Mouse (Mus musculus): ENCODE measurements around the gene Rplp2.
"Not testable (repeated sequence)": the region's sequence is repeated elsewhere in the genome, so short reads cannot be mapped to it uniquely, and the experiment has no call there.

Rplp2 gene

DNA sequence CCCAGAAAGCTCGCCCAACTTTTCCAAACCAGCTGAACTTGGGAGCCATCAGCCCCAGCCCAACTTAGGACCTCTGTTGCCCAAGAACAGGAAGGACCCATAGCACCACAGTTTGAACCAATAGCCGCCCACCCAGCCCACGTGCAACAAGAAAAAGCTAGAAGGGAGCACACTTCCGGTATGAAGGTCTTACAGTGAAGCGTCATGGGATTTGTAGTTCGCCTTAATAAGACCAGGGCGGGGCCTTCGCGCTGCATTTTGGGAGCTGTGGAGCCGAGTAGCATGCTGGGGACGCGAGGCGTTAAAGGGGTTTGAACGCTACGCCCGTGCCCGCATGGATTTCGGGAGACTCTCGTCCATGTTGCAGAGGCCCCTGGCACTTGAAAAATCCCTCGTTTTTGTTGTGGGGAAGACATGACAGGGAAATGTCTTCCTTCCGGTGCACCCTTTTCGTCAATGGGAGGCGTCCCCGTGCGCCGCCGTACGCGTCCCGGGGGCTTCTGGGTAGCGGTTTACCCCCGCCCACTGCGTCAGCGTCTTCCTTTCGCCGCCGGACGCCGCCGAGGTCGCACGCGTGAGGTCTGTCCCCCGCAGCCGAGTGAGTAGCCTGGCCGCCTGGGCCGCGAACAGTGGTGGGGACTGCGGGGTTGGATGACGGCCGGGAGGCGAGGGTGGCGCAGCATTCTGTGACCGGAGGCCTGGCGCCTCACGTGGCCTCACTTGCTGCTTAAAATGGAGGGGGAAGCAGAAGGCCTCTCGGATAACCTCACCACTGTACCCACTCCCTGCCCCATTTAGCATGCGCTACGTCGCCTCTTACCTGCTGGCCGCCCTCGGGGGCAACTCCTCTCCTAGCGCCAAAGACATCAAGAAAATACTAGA, at the start of gene Rplp2:
Gene Rplp2, plus strand, starts transcription at position 261 of the 882 bp plus-strand sequence.
- DNase-seq (ENCODE audit: low spot score), result peak; percentile 90

DNA sequence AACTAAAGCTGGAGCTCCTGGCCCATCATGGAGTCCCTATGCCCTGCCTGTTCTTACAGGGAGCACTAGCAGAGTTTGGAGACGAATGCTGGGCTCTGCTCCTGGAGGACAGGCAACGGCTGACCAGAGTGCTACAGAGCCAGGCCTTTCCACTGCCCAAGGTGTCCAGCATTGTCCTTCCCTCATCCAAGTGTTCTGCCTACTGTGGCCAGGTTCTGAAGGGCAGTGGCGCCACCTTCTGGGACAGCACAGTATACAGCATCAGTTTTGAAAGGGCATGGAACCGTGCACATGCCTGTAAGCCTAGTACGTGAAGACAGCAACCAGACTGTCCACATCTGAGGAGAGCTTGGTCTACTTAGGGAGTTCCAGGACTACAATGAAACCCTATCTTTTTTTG, 43.9 kb upstream of the Rplp2 start:
- no peak for DNase-seq (ENCODE audit: low spot score)

DNA sequence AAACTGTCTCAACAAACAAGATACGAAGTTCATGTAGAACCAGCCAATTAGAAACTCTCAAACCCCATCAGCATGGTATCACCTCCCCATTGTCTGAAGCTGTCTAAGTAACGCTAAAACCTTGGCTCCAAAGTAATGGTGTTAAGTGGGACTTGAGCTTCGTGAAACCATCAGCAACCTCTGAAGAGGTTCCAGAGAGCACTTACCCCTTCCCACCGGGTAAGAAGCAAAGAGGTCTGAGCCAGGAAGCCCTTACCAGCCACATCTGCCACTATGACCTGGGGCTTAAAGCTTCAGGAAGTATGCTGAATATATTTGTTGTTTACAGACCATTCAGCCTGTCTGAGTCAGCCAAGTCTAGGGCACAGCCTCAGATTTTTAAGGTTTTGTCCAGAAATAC, 41.7 kb upstream of the Rplp2 start:
- DNase-seq (ENCODE audit: low spot score), result no peak

DNA sequence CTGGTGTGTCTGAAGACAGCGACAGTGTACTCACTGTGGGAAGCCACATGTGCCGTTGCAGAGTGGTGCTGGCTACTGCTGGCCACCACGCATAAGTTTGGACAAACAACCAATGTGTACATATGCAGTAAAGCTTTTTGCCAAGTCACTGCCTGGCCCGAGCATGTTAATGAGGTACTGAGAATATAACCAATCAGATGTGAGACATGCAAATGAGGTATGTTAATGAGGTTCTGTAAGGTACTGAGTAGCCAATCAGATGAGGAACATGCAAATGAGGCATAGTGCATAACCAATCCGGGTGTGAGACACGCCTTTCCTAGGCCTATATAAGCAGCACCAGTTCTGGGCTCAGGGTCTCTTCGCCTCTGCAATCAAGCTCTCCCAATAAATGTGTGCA, 39.5 kb upstream of the Rplp2 start:
- DNase-seq (ENCODE audit: low spot score), result not testable (repeated sequence)

DNA sequence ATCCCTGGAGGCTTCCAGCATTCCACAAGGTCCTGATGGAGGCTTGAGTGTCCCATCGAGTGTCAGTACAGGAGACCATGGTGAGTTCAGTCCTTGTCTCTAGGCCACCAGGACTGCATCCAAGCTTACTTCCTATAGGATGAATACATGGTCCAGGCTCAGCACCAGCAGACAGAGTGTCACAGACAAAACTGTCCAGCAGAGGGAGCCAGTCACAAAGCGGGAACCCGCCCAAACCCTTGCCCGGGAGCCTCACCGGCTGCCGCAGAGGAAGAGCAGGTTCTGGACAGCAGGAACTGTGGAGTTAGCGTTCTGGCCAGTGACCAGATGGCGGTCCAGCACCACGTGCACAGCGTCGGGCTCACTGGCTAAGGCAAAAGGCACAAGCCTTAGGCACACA, 38.3 kb upstream of the Rplp2 start:
- DNase-seq (ENCODE audit: low spot score), result peak; percentile 76

DNA sequence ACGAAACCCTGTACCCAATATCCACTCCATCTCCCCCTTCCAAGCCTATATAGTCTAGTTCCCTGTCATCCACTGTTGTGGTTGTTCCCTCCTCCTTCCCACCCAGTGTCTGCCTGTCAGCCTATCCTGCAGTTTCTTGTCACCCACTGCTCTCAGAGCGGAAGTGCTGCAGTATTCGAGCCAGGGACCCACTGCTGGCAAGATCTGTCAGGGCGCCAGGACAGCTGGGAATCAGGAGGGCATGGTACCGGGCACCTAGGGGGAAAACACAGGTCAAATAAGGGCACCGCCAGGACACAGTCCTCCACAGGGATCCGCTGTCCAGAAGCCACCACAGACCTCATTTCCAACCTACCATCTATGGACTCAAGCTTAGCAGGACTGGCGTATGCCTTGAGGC, 36.5 kb upstream of the Rplp2 start:
- no peak for DNase-seq (ENCODE audit: low spot score)

DNA sequence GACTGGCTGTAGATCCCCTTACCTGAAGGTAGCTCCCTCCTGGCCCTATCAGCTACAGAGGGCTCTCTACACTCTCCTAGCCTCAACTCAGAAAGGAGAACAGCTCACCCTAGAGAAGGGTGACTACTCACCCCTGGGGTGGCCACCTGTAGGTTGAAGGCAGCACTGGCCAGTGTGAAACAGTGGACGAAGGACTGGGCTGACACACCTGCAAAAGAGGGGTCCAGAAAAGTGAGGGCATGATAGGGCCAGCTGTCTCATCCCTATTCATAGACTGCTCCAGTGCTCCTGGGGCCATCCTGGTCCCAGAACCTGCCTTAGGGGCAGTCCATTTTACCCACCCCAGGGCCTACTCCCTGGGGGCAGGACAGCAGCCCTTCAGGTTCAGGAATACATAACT, 35.5 kb upstream of the Rplp2 start:
- no peak for DNase-seq (ENCODE audit: low spot score)

DNA sequence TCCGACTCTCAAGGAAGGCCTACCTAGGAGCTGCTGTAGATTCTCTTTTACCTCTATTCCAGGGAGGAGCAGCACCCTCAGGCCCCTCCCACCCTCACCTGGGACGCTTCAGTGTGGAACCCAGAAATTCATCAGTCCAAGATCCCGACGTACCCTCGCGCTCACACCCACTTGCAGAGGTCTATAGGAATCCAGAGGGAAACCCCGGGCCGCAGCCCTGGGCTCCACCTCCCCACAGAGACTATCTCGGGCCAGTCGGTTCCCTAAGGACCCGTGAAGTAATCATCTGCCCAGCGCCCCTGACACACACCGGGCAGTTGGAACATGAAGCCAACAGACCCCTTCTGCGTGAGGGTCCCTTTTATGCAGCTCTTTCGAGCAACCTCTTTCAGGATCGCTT, 33.8 kb upstream of the Rplp2 start:
- DNase-seq (ENCODE audit: low spot score), result no peak

DNA sequence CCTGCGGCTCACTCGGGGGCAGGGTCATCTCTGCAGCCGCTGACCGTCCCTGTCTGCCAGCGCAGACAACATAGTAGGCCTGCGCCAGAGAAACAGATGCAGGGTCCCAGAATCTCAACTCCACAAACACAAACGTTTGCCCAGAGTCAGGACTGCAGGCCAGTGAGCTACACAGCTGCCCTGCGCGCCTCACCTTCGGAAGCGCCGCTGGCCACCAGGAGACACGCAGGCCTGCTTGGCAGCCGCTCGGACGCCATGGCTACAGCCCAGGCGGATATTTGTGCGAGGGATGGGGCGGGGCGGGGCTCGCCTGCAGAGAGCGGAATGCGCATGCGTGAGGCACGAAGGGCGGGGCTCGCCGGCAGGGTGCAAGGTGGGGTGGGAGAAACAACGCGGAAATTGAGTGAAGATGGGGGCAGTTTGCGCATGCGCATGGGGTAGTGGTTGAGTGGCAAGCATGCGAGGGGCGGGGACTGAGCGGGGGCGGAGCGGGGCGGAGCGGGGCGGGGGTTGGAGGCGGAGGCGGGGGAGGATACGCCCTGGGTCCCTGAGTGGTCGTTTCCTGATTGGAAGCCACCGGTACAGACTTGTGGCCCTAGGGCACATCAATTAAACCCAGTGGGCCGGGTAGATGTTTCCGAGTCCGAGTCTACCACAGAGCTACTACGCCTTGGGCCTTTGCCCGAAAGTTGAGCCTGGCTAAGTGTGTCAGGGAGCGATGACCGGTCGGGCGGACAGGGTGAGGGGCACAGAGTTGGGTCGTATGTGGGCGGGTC, 33.2 kb upstream of the Rplp2 start, which contains the start of gene Gatd1:
Gene Gatd1, minus strand, starts transcription at position 328 of the 776 bp plus-strand sequence.
- peak; percentile 100 for DNase-seq (ENCODE audit: low spot score)

DNA sequence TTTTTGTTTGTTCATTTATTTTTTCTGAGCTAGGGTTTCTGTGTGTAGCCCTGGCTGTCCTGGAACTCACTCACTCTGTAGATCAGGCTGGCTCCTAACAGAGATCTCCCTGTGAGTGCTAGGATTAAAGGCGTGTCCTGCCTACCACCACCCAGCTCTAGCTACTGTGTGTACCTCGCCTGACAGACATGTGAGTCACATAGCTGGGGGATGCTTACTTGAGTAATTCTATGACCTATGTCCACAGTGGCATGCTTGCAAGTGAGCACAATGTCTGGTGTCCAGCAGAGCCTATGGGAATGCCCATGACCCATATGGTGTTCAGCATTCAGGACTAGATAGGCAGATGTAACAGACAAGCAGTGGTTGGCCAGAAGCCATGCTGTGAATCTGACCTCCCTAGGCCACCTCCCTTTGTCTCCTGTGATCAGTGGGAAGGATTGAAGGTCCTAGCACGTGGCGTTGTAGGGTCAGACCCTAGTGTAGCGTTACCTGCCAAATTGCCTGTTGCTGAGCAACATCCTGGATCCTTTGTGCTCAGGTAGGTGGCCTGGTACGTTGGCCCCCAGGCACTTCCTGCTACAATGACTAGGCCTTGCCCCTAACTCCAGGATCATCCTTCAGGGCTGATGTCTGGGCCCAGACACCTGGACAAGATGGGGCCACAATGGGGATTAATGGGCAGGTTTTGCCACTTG, 30.9 kb upstream of the Rplp2 start:
- no peak for DNase-seq (ENCODE audit: low spot score)

DNA sequence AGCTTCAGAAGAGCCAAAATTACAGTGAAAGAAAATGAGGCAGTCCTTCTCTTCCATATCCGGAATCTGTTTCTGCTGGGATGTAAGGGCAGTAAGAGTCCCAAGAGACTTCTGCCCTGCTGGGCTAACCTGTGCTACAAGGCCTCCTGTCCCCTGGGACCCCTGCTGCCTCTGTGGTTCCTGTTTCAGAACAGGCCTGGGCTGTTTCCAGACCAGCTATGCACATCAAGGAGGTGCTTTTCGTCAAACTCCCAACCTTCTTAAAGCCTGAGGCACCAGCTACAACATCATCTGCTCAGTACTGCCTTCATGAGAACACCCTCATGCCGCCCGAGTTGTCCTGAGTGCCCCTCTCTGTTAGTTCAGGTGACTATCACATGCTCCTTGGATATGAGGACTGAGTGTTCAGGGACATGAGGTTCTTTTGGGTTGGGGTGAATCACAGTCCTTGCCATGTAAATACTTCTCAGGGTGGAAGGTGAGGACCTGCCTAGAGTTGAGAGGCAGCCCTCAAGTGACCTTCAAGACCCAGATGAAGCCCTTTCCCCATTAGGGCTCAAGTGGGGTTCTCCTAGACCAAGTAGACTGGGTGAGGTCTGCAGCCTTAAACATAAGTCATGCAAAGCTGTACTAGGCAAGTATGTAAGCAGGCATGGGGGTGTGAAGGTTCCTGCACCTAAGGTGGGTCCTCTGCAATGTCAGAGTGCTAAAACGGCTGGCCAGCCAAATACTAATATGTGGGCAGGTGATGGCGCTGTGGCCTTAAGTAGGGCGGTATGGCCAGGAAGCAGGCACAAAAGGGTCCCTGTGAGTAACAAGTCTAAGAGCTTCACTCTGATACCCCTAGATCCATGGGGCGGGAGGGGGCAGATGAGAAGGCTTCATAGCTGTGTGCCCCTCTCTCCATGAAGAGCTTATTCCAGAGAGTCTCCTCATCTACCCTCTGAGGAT, 29.2 kb upstream of the Rplp2 start:
- DNase-seq (ENCODE audit: low spot score), result no peak

DNA sequence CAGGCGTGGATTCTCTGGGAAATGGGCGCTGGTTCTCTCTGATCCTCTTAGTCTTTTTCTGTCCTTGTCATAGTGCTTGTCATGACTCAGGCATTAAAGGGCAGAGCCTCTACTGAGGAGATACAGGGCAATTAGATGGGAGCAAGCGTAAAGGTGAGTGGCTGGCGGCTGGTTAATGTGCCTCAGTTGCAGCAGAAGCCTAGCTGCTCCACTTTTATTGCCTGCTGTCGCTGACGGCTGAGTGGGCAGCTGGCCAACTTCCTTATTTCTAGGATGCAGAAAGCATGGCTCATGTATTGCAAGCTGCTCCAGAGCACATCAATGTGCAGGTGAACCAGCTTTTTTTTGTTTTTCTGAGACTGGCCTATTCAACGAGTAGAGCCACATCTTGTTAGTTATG, 28.2 kb upstream of the Rplp2 start:
- no peak for DNase-seq (ENCODE audit: low spot score)

DNA sequence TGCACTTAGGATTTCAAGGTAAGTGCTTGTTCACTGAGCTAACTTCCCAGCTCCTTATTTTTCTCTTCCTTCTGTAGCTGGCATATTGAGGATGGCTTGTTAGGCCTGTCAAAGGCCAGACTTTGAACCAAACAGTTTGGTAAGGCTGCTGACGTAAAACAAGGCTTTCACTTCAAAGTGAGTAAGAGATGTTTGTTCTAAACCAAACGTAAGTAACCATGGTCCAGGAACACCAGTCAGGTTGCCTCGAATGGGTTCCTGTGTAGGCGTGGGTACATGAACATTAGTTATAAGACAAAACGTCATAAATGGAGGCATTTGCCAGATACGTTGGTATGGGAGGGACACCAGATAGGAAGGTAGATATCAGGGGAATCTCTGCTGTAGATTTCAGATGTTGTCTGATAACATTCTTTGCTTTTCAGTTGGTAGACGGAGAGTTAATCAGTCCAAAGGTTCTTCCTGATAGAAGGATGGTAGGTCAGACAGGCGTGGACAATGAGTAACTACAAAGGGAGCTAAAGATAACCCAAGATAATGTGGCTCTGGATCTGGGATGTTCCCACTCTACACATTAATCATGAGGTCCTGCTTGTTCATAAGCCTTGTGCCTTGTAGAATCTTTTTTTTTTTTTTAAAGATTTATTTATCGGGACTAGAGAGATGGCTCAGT, 27.0 kb upstream of the Rplp2 start:
- no peak for DNase-seq (ENCODE audit: low spot score)

DNA sequence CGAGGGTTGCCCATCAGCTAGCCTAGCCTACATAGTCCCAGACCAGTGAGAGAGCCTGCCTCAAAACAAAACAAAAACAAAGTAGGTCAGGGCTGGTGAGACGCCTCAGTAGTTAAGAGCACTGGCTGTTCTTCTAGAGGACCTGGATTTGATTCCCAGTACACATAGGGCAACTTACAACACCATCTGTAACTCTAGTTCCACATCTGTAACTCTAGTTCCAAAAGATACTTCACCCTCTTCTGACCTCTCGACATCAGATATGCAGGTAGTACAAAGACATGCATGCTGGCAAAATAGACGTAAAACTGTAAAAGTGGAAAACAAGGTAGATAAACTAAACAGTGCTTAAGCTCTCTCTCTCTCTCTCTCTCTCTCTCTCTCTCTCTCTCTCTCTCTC, 23.4 kb upstream of the Rplp2 start:
- no peak for DNase-seq (ENCODE audit: low spot score)

DNA sequence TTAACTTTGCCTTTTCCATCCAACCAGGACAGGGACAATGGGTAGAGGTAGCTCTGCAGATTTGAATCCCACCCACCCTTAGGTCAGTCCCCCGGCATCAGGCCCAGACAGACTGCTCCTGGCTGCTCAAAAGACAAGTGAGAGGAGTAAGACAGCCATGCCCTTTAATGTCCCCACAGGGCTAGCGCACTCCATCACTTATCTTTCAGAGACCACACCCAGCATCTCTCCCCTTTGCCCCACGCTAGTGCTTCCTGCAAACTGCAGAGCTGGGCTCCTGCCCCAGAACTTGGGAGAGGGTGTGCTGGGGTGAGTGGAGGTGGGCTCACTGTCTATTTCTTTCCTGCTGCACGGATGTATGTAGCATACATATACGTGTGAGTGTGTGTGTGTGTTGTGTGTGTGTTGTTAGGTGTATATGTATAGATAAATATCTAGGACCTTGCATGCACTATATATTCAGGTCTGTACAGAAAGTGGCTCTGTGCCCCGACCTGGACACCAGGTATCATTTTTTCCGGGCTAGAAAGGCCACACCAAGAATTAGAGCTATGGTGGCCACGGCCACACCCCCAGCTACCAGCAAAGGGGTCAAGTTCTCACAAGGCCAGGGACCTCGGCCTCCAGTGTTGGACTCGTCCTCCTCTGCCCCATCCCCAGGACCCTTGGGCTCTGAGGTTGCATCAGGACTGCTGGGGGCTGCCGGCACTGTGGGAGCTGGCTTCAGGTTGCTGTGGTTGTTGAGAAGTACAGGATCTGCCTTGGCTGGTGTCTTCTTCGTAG, 20.0 kb upstream of the Rplp2 start:
- no peak for DNase-seq (ENCODE audit: low spot score)

DNA sequence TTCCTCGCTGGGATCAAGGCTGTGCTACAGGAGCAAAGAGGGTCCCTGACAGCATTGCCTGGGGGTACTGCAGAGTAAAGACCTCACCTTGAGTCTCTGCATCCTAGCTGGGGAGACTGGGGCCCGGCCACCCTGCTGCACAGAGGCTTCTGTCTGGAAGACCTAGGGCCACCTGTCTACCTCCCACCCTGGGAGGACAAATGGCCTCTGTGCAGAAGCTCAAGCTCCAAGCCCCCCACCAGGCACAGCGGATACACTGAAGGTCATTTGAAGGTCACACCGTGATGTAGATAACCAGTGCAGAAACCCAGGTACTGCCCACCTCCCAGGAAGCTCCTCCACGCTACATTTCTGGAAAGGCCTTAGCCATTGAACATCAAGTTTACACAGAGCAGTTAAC, 18.5 kb upstream of the Rplp2 start:
- no peak for DNase-seq (ENCODE audit: low spot score)

DNA sequence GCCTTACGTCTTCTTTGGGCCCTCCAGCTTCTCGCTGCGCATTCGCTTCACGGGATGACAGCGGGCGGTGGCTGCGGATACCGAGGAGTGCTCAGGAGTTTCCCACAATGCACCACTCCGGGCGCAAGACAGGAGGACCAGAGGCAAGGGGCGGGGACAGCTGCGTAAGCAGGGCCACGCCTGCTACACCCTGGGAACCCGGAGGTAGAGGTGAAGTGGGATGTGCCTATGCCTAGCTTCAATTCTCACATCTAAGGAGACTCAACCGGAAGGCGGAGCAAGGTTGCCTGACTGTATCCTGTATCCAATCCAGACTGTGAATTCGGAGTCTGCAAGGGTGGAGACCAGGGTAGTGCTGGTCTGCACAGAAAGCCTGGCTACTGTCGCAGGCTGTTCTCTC, 17.9 kb upstream of the Rplp2 start, which contains the start of gene Cend1:
Gene Cend1, minus strand, starts transcription at position 182 of the 400 bp plus-strand sequence.
- no peak for DNase-seq (ENCODE audit: low spot score)

DNA sequence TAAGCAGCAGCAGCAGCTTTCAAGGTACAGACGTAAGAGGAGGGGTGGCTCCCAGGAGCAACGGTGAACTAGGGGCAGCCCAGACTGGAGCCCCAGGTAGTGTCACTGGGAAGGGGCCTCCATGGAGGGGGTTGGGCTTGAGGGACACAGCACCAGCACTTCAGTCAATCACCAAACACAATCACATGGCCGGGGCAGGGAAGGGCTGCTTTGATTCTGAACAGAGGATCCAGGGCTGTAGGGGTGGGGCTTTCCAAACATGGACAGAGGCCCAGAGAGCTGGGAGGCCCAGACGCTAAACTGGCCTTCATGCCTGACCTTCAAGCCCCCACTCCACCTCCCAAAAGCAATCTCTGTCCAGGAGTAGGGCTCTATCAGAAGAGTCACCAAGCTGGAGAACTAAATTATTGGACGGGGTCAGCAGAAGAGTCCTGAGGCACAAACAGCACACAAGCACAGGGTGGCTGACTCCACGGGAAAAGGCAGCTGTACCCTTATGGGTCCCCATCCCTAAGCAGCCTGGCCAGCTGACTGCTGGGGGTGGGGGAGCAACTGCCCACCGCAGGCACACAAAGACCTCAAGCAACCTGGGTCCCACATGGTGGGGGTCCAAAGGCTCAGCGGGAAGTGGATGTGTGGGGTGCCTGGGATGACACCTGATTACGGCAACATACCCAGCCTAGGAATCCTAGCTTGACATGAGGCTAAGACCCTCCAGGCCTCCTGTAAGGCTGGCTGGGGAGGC, 17.2 kb upstream of the Rplp2 start:
- DNase-seq (ENCODE audit: low spot score), result no peak

DNA sequence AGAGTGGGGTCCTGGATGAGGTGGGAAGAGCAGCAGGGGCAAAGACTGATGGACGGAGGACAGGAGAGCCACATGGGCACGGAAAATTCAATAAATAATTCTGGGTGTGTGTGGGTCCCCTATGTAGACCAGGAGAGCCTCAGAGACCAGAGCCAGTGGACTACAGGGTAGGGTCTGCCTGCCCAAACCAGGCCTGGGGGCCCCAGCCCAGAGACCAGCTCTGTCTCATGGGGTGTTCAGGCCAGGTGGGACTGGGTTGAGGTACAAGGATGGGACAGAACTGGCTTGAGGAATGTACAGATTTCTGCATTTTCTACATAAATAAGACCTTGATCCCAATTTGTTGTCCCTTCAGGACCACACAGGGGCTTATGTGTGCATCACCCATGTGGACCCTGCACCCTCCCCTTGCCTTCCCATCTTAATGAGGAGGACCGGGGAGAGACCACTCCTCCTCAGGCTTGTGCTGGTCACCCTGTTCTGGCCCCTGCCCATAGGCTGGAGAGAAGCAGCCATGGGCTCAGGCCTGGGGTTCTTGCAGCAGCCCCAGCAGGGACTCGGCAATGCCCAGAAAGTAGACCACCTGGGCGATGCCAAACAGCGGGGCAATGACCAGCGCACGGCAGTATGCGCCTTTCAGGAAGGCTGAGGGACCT, 16.5 kb upstream of the Rplp2 start:
- DNase-seq (ENCODE audit: low spot score), result no peak
